Mouse (Mus musculus): ENCODE measurements around the gene Mtmr10. TPM values are rescaled to one million over a fixed set of nuclear protein-coding genes. Genes with fewer than 3 reads are reported as not detected.
A peak's percentile ranks its signal among the peaks of the same experiment; 100 is the strongest.

The Mtmr10 gene
- total RNA-seq, 2 experiments from 2014 or later, result 13.4 to 13.9 TPM

DNA sequence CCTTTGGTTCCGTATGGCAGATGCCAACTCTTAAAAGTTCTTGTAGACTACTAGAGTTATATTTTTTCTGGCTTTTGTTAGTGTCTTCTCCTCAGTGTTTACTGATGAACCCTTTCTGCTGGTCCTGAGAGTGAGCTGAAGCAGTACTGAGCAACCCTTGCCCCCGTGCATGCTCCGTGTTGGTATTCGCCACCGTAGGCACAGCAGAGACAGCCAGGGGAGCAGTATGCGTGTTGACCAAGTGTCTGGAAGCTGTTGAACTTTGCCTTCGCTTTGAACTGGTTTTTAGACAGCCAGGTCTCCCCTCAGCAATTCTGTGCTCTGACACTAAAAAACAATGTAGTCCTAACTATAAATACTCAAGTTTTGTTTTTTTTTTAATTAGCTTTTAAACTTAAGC, 2.0 kb downstream of the Mtmr10 start:
- DNase-seq, result no peak
- intact Hi-C loops (cut with DNase I), result loop anchor here (5.0 to 10.0 kb wide), 7 partner anchors 38 to 537 kb away; partner anchors contain the start of genes Fan1, Klf13, Mcee and Mphosph10

DNA sequence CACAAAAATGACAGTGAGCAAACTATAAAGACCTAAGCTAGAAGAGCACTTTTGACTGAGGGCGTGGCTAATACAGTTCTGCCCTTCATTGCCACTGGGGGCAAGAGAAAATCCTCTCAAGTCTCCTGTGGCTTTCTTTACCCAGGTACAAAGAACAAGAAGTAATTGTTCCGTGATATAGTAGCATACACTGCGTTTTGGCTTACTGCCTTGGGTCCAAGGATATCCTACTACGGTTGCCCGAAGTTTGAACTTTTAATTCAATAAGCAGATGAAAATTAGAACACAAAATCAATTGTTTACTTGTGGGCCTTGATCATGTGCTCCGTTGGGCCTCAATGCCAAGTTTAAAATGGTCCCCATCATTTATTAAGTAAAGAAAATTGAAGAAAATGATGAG, 3.0 kb downstream of the Mtmr10 start:
- DNase-seq, result no peak
- intact Hi-C loops (cut with DNase I), result no loop called here

DNA sequence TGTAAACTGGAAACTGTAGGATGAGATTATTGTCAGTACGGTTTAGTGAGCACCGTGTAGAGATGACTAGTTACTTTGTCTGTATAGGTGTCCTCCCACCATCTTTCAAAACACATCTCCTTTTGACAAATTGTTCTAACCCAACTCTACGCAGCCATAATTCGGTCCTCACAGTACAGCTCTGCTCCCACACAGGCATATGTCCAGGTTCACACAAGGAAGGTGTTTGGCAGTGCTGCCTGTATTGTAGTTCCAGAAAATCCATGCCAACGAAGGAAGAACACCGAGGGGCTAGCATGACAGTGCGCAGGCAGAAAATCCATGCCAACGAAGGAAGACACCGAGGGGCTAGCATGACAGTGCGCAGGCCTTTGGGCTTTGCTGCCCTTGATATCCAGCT, 4.3 kb downstream of the Mtmr10 start:
- no peak for DNase-seq
- intact Hi-C loops (cut with DNase I), result no loop called here

DNA sequence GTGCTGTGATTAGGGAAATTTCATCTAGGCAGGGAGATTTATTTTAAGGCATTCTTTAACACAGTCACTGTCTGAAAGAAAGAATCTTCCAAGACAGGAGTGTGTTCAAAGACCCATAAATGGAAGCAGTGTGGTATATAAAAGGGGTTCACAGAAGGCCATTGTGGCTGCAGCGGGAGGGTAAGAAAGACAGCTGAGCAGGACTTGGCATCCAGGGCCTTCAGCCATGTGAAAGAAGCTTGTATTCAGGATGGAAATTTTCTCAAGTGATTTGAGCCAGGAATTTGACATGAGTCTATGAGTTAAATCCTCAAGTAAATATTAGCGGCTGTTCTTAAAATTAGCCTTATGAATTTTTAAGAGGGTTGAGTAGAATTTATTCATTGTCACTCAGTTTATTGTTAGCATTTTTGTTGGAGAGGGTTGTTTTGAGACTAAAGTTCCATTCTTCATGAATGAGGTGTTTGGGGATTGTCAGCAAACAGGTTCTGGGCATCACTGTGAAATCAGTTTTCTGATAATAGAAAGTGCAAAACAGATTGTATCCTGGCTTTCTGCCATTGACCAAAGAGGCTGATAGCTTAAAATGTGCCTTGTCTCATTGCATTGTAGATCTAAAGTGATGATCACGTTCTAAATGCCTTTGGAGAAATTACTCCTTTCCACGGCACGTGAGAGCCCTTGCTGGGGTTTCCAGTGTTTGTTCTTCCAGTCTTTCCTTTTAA, 9.0 kb downstream of the Mtmr10 start:
- DNase-seq, result no peak
- intact Hi-C loops (cut with DNase I), result no loop called here

DNA sequence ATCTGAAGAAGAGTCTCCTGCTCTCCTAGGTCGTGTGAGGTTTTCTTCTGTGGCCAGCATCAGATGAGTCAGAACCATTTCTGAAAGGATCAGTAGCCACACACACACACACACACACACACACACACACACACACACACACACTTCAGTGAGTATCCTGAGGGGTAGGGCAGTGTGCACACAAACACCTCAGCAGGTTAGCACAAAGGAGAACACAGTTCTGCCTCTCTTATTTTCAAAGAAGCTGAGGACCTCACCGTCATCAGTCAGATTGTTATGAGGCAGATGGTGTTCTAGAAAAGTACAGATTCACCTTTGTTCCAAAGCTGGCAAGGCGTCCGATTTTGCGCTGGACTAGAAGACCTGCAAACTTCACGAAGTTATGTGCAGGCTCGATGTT, 22.8 kb downstream of the Mtmr10 start:
- DNase-seq, result no peak
- intact Hi-C loops (cut with DNase I), result no loop called here

DNA sequence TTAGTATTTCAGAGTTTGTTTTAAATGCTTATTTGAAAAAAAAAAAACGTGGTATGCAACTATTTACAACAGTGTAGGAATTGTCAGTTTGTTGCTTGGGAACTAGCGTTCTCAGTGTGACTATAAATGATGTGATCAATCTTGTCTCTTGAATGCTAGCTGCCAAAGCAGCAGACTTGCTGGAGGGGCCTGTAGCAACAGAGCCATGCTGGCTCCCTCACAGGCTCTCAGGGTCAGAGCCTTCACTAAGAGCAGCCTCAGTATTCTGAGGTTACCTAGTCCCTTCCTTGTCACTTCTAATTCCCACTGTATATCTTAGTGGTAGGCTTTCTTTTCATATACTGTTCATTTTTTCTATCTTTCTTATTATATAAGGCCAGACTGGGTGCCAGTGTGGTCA, 23.3 kb downstream of the Mtmr10 start:
- DNase-seq, result no peak
- intact Hi-C loops (cut with DNase I), result no loop called here

DNA sequence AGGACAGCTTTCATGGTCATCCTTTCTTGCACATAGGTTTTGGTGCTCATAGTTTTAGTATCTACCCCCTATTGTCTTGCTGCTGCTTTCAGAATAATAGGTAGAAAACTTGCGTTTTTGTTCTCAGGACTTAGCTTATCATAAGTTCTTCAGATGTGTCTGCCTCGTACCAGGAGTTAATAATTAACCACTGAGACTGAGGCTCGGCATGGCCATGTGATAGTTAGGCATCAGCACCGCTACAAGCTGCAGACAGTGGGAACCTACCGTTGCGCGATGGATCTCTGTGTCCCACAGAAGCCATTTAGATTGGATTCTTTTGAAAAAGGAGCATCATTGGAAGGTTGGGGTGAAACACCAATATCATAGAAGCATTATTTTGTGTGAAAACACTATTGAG, 25.4 kb downstream of the Mtmr10 start:
- intact Hi-C loops (cut with DNase I), result no loop called here
- no peak for DNase-seq

DNA sequence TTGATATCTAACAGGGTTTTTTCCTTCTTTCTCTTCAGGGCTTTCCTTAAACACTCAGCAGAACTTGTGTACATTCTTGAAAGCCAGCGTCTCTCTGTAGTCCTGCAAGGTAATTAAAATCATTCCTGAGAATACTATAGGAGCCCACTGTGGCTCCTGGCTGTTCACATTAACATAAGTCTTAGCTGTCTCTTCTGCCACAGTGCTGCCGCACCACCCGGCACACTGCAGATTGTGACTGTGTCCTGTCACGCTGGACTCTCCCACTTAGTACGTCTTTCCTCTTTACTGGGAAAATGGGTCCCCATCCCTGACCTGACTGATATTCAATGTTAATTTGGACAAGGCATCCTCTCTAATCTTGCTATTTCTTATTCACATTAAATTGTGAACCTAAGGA, 33.7 kb downstream of the Mtmr10 start:
- intact Hi-C loops (cut with DNase I), result no loop called here

DNA sequence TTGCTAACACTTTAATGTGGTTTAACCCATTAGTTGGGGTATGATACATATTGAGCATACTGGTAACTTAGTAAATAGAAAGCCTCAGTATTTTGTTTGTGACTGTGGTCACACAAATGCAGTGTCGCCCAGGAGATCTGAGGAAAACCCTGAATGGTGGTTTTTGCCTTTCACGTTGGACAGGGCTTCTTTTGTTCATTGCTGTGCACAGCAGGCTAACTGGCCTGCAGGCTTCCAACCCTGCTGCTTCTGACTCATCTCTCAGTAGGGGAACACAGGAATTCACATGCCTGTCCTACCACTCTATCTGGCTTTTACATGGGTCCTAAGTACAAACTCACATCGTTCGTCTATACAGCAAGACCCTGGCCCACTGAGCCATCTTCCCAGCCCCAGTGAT, 34.2 kb downstream of the Mtmr10 start:
- DNase-seq, result no peak
- intact Hi-C loops (cut with DNase I), result no loop called here

More for the DNA sequence above, 33.7 kb downstream of the Mtmr10 start:
- no peak for DNase-seq

DNA sequence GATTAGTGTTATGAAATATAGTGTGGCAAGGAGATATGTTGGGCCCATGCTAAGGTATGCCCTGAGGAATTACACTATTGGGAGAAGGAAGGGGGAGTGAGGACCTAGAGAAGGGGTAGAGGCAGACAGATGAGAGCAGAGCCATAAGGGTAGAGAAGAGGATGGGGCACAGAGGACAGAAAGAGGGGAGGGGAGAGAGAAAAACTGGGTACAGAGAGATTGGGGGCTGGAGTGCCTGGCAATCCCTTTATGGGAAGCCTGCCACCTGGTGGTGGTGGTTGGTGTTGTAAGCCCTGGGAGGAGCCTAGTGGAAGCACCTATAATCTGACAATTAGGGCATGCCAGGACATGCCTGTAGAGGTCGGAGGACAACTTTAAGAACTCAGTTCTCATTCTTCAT, 39.4 kb downstream of the Mtmr10 start:
- peak; percentile 82 to 92 for DNase-seq
- intact Hi-C loops (cut with DNase I), result loop anchor here (1.0 to 5.0 kb wide), 3 partner anchors 40 to 574 kb away; partner anchors contain the start of gene Mtmr10

DNA sequence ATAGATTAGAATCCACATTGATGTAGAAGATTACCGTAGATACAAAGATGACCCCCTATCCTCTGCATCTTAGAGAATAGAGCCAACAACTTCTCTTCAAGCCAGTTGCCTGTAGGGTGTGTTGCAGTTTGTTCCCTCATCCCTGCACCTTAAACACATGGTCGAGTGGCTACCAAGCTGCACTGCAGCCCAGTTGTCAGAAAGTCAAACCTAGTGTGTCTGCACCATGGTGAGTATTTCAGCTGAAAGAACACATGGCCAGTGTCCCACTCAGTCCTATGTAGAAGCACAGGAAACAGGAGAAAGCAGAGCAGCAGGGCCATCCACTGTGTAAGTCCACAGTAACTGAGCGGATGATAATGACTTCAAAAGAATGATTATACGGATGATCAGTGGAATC, 40.0 kb downstream of the Mtmr10 start:
- DNase-seq, result no peak
- intact Hi-C loops (cut with DNase I), result loop anchor here (1.0 to 5.0 kb wide), 3 partner anchors 40 to 575 kb away; partner anchors contain the start of gene Mtmr10

DNA sequence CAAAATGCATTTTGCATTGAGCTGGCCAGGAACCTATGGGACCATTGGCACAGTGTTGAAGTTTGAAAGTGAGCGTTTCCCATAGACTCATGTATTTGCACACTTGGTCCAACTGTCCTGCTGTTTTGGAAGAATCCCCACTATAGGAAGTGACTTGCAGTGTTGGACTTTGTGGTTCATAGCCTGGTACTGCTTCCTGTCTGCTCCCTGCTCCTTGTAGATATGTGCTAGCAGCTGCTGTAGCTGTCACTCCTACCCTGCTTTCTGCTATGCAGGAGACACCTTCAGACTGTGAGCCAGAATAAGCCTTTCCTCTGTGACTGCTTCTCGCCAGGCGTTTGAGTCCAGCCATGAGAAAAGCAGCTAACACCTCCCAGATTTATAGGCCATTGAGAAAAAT, 43.9 kb downstream of the Mtmr10 start:
- intact Hi-C loops (cut with DNase I), result no loop called here
- DNase-seq, result no peak

DNA sequence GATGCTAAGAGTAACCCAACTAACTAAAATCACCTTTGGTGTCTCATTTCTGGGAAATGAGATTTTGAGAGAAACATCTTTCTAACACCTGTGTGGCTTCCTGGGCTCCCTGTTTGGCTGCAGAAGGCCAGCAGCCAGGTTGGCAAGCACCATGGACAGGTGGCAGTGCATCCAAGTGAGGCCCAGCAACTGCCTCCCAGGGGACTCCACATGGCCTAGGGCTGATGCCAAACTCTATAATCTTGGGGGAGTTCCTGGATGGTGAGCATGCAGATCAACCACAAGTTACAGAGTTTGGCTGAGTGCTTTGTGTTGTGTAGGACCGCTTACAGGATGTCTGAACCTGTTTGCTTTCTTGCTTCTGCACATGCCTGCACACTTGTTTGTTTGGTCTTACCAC, 45.2 kb downstream of the Mtmr10 start:
- no peak for DNase-seq
- intact Hi-C loops (cut with DNase I), result no loop called here

DNA sequence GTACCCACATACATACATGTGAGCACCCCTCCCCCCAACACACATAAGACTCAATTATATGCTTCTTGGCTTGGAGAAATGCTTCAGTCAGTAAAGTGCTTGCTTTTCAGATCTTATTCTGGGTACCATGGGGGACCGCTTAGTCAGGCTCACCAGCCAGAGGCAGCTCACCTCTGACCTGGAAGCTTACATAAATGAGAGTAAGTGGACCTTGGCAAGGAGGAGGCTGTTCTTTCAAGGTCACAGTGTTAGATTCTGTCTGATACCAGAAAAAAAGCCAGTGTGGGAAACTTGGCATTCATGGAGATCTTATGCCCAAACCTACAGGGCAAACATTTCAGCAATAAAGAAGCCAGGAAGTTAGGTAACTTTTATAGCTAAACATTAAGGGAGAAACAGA, 60.4 kb downstream of the Mtmr10 start:
- DNase-seq, result no peak
- intact Hi-C loops (cut with DNase I), result no loop called here

DNA sequence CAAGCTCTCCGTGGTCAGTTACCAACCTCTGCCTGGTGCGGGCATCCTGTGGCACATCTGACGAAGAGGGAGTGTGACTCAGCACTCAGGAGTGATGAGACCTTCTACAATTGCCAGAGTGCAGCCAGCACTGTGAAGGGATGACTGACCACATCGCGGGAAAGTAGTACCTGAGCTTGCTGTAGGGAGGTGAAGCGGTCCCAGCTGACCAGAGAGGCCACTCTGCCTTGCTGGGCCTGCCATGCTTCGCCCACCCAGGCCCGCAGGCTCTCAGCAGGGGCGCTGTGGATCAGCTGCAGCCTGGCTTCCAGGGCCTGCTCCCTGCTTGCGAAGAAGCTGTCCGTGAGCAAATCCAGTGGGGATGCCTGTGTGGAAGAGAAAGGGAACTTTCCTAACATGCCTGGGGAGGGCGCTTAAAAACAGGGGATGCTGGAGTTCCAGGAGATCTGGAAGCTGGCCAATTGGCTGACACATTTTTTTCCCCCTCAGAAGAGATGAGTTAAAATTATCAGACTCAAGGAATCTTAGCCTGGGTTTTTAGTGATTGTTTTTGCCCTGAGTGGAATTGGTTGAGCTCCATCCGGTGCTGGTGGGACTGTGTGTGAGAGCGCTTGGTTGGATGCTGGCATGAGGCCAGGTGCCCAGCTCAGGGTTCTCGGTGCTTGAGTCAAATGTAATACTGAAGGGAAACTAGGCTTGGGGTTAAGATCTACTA, 61.9 kb downstream of the Mtmr10 start:
- intact Hi-C loops (cut with DNase I), result no loop called here
- DNase-seq, result no peak

DNA sequence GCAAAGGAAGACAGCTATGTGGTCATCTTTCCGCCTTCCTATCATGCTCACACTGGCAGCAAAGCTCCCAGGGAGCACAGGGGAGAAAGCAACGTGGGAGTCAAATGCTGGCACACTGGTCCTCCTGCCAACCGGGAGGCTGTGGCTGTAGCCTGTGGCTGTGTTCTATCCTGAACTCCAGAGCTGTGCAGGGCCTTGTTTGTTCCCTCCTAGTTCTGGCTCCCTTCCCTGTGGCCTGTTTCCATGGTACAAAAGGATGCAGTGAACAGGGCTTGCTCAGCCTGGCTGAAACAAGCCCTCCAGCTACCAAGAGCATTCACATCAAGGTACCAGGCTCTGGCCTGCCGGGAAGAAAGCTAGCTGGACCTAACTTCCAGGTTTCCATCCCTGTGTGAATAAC, 63.6 kb downstream of the Mtmr10 start:
- no peak for DNase-seq
- intact Hi-C loops (cut with DNase I), result loop anchor here (10.0 kb wide), 1 partner anchor 394 kb away; no protein-coding TSS in a partner anchor

DNA sequence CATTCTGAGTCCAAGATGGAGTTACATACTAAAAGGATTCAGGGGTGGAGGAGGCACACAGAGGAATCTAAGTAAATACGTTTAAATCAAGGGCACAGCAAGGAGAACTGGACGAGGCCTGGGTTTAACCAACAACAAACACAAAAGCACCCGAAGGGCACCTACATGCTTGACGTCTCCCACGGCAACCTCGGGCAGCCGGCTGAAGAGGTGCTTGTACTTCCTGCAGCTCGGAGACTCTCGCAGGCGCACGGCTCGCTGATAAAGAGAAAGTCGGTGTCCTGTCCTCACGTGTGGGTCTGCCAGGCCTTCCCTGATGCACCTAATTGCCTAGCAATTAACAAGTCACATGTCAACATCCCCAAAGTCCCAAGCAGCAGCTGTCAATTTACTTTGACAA, 66.8 kb downstream of the Mtmr10 start:
- intact Hi-C loops (cut with DNase I), result loop anchor here (10.0 kb wide), 1 partner anchor 391 kb away; no protein-coding TSS in a partner anchor
- no peak for DNase-seq

DNA sequence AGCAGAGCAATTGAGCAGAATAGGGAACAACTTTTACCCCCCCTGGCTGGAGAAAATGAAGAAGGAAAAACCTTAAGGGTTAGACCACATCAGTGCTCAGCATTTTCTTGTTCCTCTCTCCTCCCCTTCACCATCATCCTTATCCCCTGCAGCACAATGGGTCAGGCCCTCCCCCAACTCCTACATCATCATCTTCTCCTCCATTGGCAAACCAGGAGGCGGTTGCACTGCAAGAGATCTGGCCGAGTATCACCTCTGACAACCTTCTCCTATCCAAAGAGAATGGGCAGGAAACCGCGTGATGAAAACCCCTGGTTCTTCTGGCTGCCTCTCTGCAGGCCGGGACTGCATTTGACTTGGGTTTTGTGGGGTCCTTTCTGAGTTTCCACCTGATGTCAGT, 69.2 kb downstream of the Mtmr10 start:
- intact Hi-C loops (cut with DNase I), result loop anchor here (10.0 kb wide), 1 partner anchor 388 kb away; no protein-coding TSS in a partner anchor
- DNase-seq, result no peak

DNA sequence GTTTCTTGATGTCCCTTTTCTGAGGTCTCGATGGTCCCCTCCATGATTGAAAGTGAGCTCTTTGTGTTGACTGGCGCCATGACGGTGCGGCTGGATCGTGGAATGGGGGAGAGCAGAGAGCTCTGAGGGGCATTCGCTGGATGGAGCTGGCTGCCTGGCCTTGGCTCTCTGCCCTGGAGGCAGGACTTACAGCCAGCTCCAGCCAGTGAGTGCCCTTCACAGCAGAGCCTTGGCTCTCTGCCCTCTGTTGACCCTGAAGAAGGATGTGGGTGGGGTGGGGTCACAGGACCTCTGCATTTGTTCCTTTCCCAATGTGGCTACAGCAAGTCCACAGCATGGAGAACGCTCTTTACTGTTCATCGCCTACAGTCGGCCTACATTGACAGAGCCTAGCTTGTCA, 70.0 kb downstream of the Mtmr10 start:
- DNase-seq, result peak; percentile 27 to 38
- intact Hi-C loops (cut with DNase I), result loop anchor here (10.0 kb wide), 1 partner anchor 387 kb away; no protein-coding TSS in a partner anchor

DNA sequence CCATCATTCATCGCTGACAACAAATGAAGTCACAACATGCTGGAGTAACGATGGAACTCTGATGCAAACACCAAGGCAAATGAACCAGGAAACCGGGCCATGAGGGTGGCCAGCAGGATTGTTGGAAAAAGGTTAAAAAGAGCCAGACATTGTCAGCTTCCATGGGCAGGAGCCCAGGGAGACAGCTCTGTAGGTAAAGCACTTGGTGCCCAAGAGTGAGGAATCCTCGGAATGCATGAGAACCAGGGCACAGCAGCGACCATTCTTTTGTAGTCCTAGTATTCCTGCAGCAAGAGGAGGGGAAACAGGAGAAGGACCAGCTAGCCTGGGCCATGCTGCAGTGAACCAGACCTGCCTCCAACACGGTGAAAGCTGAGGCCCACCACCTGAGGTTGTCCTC, 71.2 kb downstream of the Mtmr10 start:
- DNase-seq, result no peak
- intact Hi-C loops (cut with DNase I), result loop anchor here (10.0 kb wide), 1 partner anchor 386 kb away; no protein-coding TSS in a partner anchor

DNA sequence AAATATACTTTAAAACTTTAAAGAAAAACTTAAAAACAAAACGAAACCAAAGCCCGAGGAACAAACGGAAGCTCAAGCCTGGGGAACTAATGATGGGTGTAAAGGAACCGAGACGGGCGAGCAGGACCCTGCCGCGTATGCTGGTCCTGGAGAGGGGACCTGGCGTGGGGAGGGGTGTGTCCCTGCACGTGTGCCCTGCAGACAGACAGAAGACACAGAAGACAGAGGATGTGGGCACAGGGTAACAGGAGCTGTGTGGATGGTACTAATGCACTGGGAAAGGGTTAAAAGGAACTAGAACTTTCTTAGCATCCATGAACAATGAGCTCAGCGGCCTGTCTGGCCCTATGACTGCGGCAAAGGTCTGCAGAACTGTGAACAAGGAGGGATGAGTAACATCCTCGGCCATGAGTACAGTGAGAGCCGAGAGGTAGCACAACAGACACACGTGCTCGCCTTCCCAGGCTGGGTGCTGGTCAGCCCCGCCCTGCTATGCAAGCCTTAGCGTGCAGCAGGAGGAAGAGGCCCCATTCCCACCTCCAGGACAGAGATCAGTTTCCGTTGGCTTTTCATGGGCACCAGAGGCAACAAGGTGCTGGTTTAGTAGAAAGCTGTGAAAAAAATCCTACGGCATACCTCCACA, 72.6 kb downstream of the Mtmr10 start:
- intact Hi-C loops (cut with DNase I), result loop anchor here (10.0 kb wide), 1 partner anchor 385 kb away; no protein-coding TSS in a partner anchor
- no peak for DNase-seq
